Mouse (Mus musculus): ENCODE measurements around the gene Gm9745.
"Not testable (repeated sequence)": the region's sequence is repeated elsewhere in the genome, so short reads cannot be mapped to it uniquely, and the experiment has no call there.

DNA sequence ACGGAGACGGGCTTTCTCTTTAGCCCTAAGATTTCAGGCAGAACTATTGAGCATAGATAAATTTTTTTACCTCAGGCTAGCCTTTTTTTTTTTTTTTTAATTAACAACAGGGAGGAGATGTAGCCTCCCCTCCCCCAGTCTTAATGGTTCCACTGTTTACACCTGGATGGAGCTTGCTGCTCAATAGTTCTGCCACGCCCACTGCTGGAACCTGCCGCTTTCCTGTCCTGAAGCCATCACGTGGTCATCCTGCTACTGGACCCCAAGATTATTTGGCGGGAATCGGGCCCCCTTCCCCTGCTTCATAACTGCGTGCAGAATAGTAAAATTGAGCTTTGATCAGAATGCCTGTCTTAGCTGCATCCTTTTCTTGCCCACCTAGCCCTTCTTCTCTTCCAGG, 34.1 kb downstream of the Gm9745 start:
- TF ChIP-seq POLR2A (IDR thresholded peaks at IDR 0.05; ENCODE audit: control insufficient read depth, extremely low read depth, insufficient read depth, low read length, poor library complexity); CTCF (IDR thresholded peaks at IDR 0.05; ENCODE audit: borderline replicate concordance, control insufficient read depth, extremely low read depth, insufficient read depth, low read length, poor library complexity): not testable (repeated sequence)

All from thymus, adult 2 months (tissue).